Mouse (Mus musculus): Measurements from ENCODE around the gene Ano9. TPM values are rescaled to one million over a fixed set of nuclear protein-coding genes. Genes with fewer than 3 reads are reported as not detected.

Ano9 gene
- polyA plus RNA-seq, 1 experiment: 22.1 TPM

- no peak for TF ChIP-seq POLR2A (IDR thresholded peaks at IDR 0.05; ENCODE audit: insufficient read depth, low read length)
- TF ChIP-seq CTCF (IDR thresholded peaks at IDR 0.05; ENCODE audit: low read depth, low read length): no peak
- no peak overlapping the region for H3K4me3 ChIP-seq (ENCODE audit: low read depth, low read length)
- H3K27me3 ChIP-seq (ENCODE audit: control insufficient read depth, insufficient read depth, low read length, poor library complexity, severe bottlenecking): no peaks in the 10 kb centered on the region
- H3K4me1 ChIP-seq (ENCODE audit: control insufficient read depth, insufficient read depth, low read length): peaks cover 8% of the 10 kb centered on the region
- H3K9ac ChIP-seq (ENCODE audit: low read depth, poor library complexity, severe bottlenecking): no peak overlapping the region
- H3K36me3 ChIP-seq (ENCODE audit: control insufficient read depth, insufficient read depth, low read length, poor library complexity, severe bottlenecking): no peaks in the 10 kb centered on the region
- H3K9me3 ChIP-seq (replicated peaks; ENCODE audit: control insufficient read depth, insufficient read depth, low read length, poor library complexity, severe bottlenecking): no peaks in the 10 kb centered on the region
- no peak overlapping the region for H3K27ac ChIP-seq (ENCODE audit: insufficient read depth, low read length)
Measured at GRCm38 (mm10) chr7:141090228-141090627, 27.4 kb downstream of the Ano9 start.

- Histone ChIP-seq H3K9me3 (replicated peaks; ENCODE audit: control insufficient read depth, insufficient read depth, low read length, poor library complexity, severe bottlenecking) (no peaks in the 10 kb centered on the region), H3K27ac (ENCODE audit: insufficient read depth, low read length) (no peak overlapping the region), H3K4me3 (ENCODE audit: low read depth, low read length) (peak overlapping the region; percentile 39), H3K36me3 (ENCODE audit: control insufficient read depth, insufficient read depth, low read length, poor library complexity, severe bottlenecking) (no peaks in the 10 kb centered on the region), H3K9ac (ENCODE audit: low read depth, poor library complexity, severe bottlenecking) (peak overlapping the region; percentile 8; the same call in 1 of the 2 replicates), H3K27me3 (ENCODE audit: control insufficient read depth, insufficient read depth, low read length, poor library complexity, severe bottlenecking) (no peaks in the 10 kb centered on the region), H3K4me1 (ENCODE audit: control insufficient read depth, insufficient read depth, low read length) (peaks cover 4% of the 10 kb centered on the region)
- TF ChIP-seq POLR2A (IDR thresholded peaks at IDR 0.05; ENCODE audit: insufficient read depth, low read length) (no peak), EP300 (IDR thresholded peaks at IDR 0.05; ENCODE audit: insufficient read depth, low read depth, low read length) (no peak), CTCF (IDR thresholded peaks at IDR 0.05; ENCODE audit: low read depth, low read length) (no peak)
Measured at GRCm38 (mm10) chr7:141088473-141088872, 29.1 kb downstream of the Ano9 start.

DNA sequence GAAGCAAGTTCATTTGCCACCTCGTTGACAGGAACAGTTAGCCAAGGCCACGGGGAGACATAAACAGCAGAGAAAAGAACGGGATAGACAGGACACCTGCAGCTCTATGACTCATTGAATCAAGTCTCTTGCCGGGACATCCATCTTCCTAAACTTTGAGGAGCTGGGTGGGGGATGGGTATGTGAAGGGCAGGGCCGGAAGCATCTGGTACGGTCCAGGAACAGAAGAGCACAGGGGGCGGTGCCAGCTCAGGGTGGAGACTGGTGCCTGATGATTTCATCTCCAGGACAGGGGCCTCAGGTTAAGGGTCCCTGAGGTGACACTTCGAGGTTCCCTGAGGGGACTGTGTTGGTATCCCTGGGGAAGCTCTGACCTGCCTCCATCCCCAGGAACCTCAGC lies 29.7 kb downstream of the Ano9 start:
- no peak for TF ChIP-seq POLR2A (IDR thresholded peaks at IDR 0.05; ENCODE audit: insufficient read depth, low read length)
- TF ChIP-seq EP300 (IDR thresholded peaks at IDR 0.05; ENCODE audit: insufficient read depth, low read depth, low read length): 0 out of 2 replicates have a peak, but pooled peaks have one; percentile 35
- Histone ChIP-seq H3K36me3 (ENCODE audit: control insufficient read depth, insufficient read depth, low read length, poor library complexity, severe bottlenecking) (no peaks in the 10 kb centered on the region), H3K4me1 (ENCODE audit: control insufficient read depth, insufficient read depth, low read length) (peaks cover 4% of the 10 kb centered on the region), H3K9ac (ENCODE audit: low read depth, poor library complexity, severe bottlenecking) (no peak overlapping the region), H3K9me3 (replicated peaks; ENCODE audit: control insufficient read depth, insufficient read depth, low read length, poor library complexity, severe bottlenecking) (no peaks in the 10 kb centered on the region), H3K4me3 (ENCODE audit: low read depth, low read length) (peak overlapping the region; percentile 39), H3K27ac (ENCODE audit: insufficient read depth, low read length) (no peak overlapping the region), H3K27me3 (ENCODE audit: control insufficient read depth, insufficient read depth, low read length, poor library complexity, severe bottlenecking) (no peaks in the 10 kb centered on the region)

- H3K4me1 ChIP-seq (ENCODE audit: control insufficient read depth, insufficient read depth, low read length): peaks cover 4% of the 10 kb centered on the region
- no peaks in the 10 kb centered on the region for H3K9me3 ChIP-seq (replicated peaks; ENCODE audit: control insufficient read depth, insufficient read depth, low read length, poor library complexity, severe bottlenecking)
- no peaks in the 10 kb centered on the region for H3K36me3 ChIP-seq (ENCODE audit: control insufficient read depth, insufficient read depth, low read length, poor library complexity, severe bottlenecking)
- peak overlapping the region; percentile 62 for H3K9ac ChIP-seq (ENCODE audit: low read depth, poor library complexity, severe bottlenecking)
- peak overlapping the region; percentile 71 for H3K4me3 ChIP-seq (ENCODE audit: low read depth, low read length)
- no peaks in the 10 kb centered on the region for H3K27me3 ChIP-seq (ENCODE audit: control insufficient read depth, insufficient read depth, low read length, poor library complexity, severe bottlenecking)
- H3K27ac ChIP-seq (ENCODE audit: insufficient read depth, low read length): no peak overlapping the region
- TF ChIP-seq CTCF (IDR thresholded peaks at IDR 0.05; ENCODE audit: low read depth, low read length) (no peak), EP300 (IDR thresholded peaks at IDR 0.05; ENCODE audit: insufficient read depth, low read depth, low read length) (no peak), POLR2A (IDR thresholded peaks at IDR 0.05; ENCODE audit: insufficient read depth, low read length) (no peak)
Measured at GRCm38 (mm10) chr7:141079481-141080449, 37.8 kb downstream of the Ano9 start.

- H3K4me3 ChIP-seq (ENCODE audit: low read depth, low read length): no peak overlapping the region
- no peaks in the 10 kb centered on the region for H3K9me3 ChIP-seq (replicated peaks; ENCODE audit: control insufficient read depth, insufficient read depth, low read length, poor library complexity, severe bottlenecking)
- TF ChIP-seq POLR2A (IDR thresholded peaks at IDR 0.05; ENCODE audit: insufficient read depth, low read length): no peak
- TF ChIP-seq EP300 (IDR thresholded peaks at IDR 0.05; ENCODE audit: insufficient read depth, low read depth, low read length): no peak
- no peak for TF ChIP-seq CTCF (IDR thresholded peaks at IDR 0.05; ENCODE audit: low read depth, low read length)
- no peak overlapping the region for H3K27ac ChIP-seq (ENCODE audit: insufficient read depth, low read length)
- no peak overlapping the region; the same call in 1 of the 2 replicates for H3K9ac ChIP-seq (ENCODE audit: low read depth, poor library complexity, severe bottlenecking)
- H3K27me3 ChIP-seq (ENCODE audit: control insufficient read depth, insufficient read depth, low read length, poor library complexity, severe bottlenecking): no peaks in the 10 kb centered on the region
- peaks cover 4% of the 10 kb centered on the region for H3K4me1 ChIP-seq (ENCODE audit: control insufficient read depth, insufficient read depth, low read length)
- H3K36me3 ChIP-seq (ENCODE audit: control insufficient read depth, insufficient read depth, low read length, poor library complexity, severe bottlenecking): no peaks in the 10 kb centered on the region
Measured at GRCm38 (mm10) chr7:141078876-141079275, 38.7 kb downstream of the Ano9 start.

DNA sequence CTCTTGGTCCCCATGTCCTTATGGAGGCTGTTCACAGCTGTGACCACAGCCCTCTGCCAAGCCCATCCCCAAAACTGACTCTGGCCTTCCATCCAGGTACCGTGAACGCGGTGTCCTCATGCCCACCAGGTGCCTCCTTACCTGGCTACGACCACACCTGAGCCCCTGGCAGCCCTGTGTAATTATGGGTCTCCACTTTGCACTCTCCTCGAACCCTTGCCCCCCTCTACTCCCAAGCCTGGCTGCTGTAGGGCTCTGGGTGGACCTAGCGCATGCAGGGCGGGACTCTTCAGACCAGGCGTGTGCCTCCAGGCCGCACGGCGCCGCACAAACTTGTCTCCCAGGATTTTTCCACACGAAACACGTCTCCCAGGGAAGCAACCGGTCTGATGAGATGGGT lies 39.8 kb downstream of the Ano9 start, which contains the start of gene Pkp3:
TSS of gene Pkp3 (plus strand) at position 378 of the 400 bp plus-strand sequence.
- Histone ChIP-seq H3K27ac (ENCODE audit: insufficient read depth, low read length) (no peak within 1 kb of the TSS), H3K9me3 (replicated peaks; ENCODE audit: control insufficient read depth, insufficient read depth, low read length, poor library complexity, severe bottlenecking) (no peaks in the 10 kb centered on the region), H3K4me1 (ENCODE audit: control insufficient read depth, insufficient read depth, low read length) (peaks cover 4% of the 10 kb centered on the region), H3K27me3 (ENCODE audit: control insufficient read depth, insufficient read depth, low read length, poor library complexity, severe bottlenecking) (no peaks in the 10 kb centered on the region), H3K9ac (ENCODE audit: low read depth, poor library complexity, severe bottlenecking) (peak within 1 kb of the TSS; percentile 26), H3K36me3 (ENCODE audit: control insufficient read depth, insufficient read depth, low read length, poor library complexity, severe bottlenecking) (no peaks in the 10 kb centered on the region), H3K4me3 (ENCODE audit: low read depth, low read length) (no peak within 1 kb of the TSS)
- no peak for TF ChIP-seq EP300 (IDR thresholded peaks at IDR 0.05; ENCODE audit: insufficient read depth, low read depth, low read length)
- TF ChIP-seq POLR2A (IDR thresholded peaks at IDR 0.05; ENCODE audit: insufficient read depth, low read length): no peak
- no peak for TF ChIP-seq CTCF (IDR thresholded peaks at IDR 0.05; ENCODE audit: low read depth, low read length)

Data from ES-Bruce4 (cell line).